Mouse (Mus musculus): ENCODE data around the gene Snrnp25. TPM values are rescaled to one million over a fixed set of nuclear protein-coding genes. Genes with fewer than 3 reads are reported as not detected.
A peak's percentile ranks its signal among the peaks of the same experiment; 100 is the strongest.

Gene Snrnp25
- total and polyA plus RNA-seq, 3 experiments, result 106 to 208 (median 123) TPM

- Histone ChIP-seq H3K9ac (ENCODE audit: insufficient read depth, low read depth) (no peak overlapping the region), H3K4me3 (replicated peaks in 1 of 3; ENCODE audit: low read depth in 2 of 3, low read length in 2 of 3, poor library complexity in 1 of 3) (no peak overlapping the region), H3K4me1 (ENCODE audit: control insufficient read depth in 1 of 2, insufficient read depth in 2 of 2) (peaks cover 1 to 3% of the 10 kb centered on the region in 2 experiments), H3K27me3 (replicated peaks) (peaks cover 24% of the 10 kb centered on the region), H3K9me3 (replicated peaks; ENCODE audit: low read length) (no peaks in the 10 kb centered on the region), H3K36me3 (replicated peaks in 1 of 2; ENCODE audit: control insufficient read depth in 1 of 2, insufficient read depth in 1 of 2, low read length in 1 of 2) (no peaks in the 10 kb centered on the region), H3K79me2 (replicated peaks; ENCODE audit: control insufficient read depth, extremely low read depth, insufficient read depth, poor library complexity, severe bottlenecking) (no peaks in the 10 kb centered on the region), H3K4me2 (ENCODE audit: insufficient read depth, low read depth, poor library complexity, severe bottlenecking) (no peak overlapping the region), H3K27ac (ENCODE audit: insufficient read depth, low read depth) (no peak overlapping the region)
- dilution Hi-C loops (cut with MboI; ENCODE audit: extremely low pct_ligation_motif_present, extremely low pct_unique_long_range_greater_than_20kb, low sequenced_read_pairs), result no loop called here
- no peak for DNase-seq (ENCODE audit: extremely low read depth)
- in situ Hi-C loops (cut with MboI; ENCODE audit: low pct_ligation_motif_present, low pct_unique_long_range_greater_than_20kb, low sequenced_read_pairs), result no loop called here
- TF ChIP-seq ZNF384 (IDR thresholded peaks at IDR 0.05; ENCODE audit: low read depth, low read length) (0 out of 2 replicates have a peak, but pooled peaks have one; percentile 35), NELFE (IDR thresholded peaks at IDR 0.05; ENCODE audit: low read depth, low read length) (no peak)
Measured at GRCm38 (mm10) chr11:32156854-32157630, 48.2 kb upstream of the Snrnp25 start.

GRCm38 (mm10) chr11:32157791-32158594 lies 47.2 kb upstream of the Snrnp25 start:
- H3K27me3 ChIP-seq (replicated peaks), result peaks cover 26% of the 10 kb centered on the region
- H3K79me2 ChIP-seq (replicated peaks; ENCODE audit: control insufficient read depth, extremely low read depth, insufficient read depth, poor library complexity, severe bottlenecking), result no peaks in the 10 kb centered on the region
- in situ Hi-C loops (cut with MboI; ENCODE audit: low pct_ligation_motif_present, low pct_unique_long_range_greater_than_20kb, low sequenced_read_pairs) (no loop called here), dilution Hi-C loops (cut with MboI; ENCODE audit: extremely low pct_ligation_motif_present, extremely low pct_unique_long_range_greater_than_20kb, low sequenced_read_pairs) (no loop called here)
- H3K9me3 ChIP-seq (replicated peaks; ENCODE audit: low read length), result no peaks in the 10 kb centered on the region
- DNase-seq (ENCODE audit: extremely low read depth), result no peak
- no peak for TF ChIP-seq UBTF (IDR thresholded peaks at IDR 0.05; ENCODE audit: low read depth, low read length)
- TF ChIP-seq TBP (conservative IDR thresholded peaks at IDR 0.05; ENCODE audit: low read depth, low read length), result no peak
- TF ChIP-seq RCOR1 (conservative IDR thresholded peaks at IDR 0.05; ENCODE audit: low read depth, low read length), result no peak
- no peak for TF ChIP-seq PAX5 (IDR thresholded peaks at IDR 0.05; ENCODE audit: low read length)
- no peak for TF ChIP-seq JUN (IDR thresholded peaks at IDR 0.05; ENCODE audit: insufficient read depth, low read depth, low read length)
- TF ChIP-seq MAFK (IDR thresholded peaks at IDR 0.05; ENCODE audit: insufficient replicate concordance, low read length), result no peak
- TF ChIP-seq MAX (IDR thresholded peaks at IDR 0.05; ENCODE audit: low read length), result no peak
- TF ChIP-seq SIN3A (IDR thresholded peaks at IDR 0.05; ENCODE audit: low read length), result no peak
- TF ChIP-seq ZC3H11A (IDR thresholded peaks at IDR 0.05; ENCODE audit: low read depth, low read length), result no peak
- TF ChIP-seq TCF12 (IDR thresholded peaks at IDR 0.05; ENCODE audit: low read depth, low read length), result no peak
- no peak for TF ChIP-seq ZNF384 (IDR thresholded peaks at IDR 0.05; ENCODE audit: low read depth, low read length)
- no peak for TF ChIP-seq IRF4 (IDR thresholded peaks at IDR 0.05; ENCODE audit: low read depth, low read length)
- H3K4me3 ChIP-seq (replicated peaks in 1 of 3; ENCODE audit: low read depth in 2 of 3, low read length in 2 of 3, poor library complexity in 1 of 3), result no peak overlapping the region
- H3K4me2 ChIP-seq (ENCODE audit: insufficient read depth, low read depth, poor library complexity, severe bottlenecking), result peak overlapping the region; percentile 39; the same call in 1 of the 2 replicates
- H3K27ac ChIP-seq (ENCODE audit: insufficient read depth, low read depth), result no peak overlapping the region
- H3K36me3 ChIP-seq (replicated peaks in 1 of 2; ENCODE audit: control insufficient read depth in 1 of 2, insufficient read depth in 1 of 2, low read length in 1 of 2), result no peaks in the 10 kb centered on the region
- no peak overlapping the region for H3K9ac ChIP-seq (ENCODE audit: insufficient read depth, low read depth)
- H3K4me1 ChIP-seq (ENCODE audit: control insufficient read depth in 1 of 2, insufficient read depth in 2 of 2), result peaks cover 3 to 6% of the 10 kb centered on the region in 2 experiments
